Mouse (Mus musculus): ENCODE data around the gene Itga8. TPM values are rescaled to one million over a fixed set of nuclear protein-coding genes. Genes with fewer than 3 reads are reported as not detected.

Gene Itga8
- total and polyA plus RNA-seq, 3 experiments, result 3.5 to 10.6 (median 7.5) TPM

GRCm38 (mm10) chr2:12085492-12085891 lies 216.2 kb downstream of the Itga8 start:
- dilution Hi-C loops (cut with MboI; ENCODE audit: extremely low pct_ligation_motif_present, extremely low pct_unique_long_range_greater_than_20kb, low sequenced_read_pairs), result no loop called here
- no peak for DNase-seq (ENCODE audit: extremely low read depth)

GRCm38 (mm10) chr2:12084341-12084740 lies 217.4 kb downstream of the Itga8 start:
- in situ Hi-C loops (cut with MboI; ENCODE audit: low pct_ligation_motif_present, low pct_unique_long_range_greater_than_20kb, low sequenced_read_pairs), result no loop called here
- H3K79me2 ChIP-seq (replicated peaks; ENCODE audit: control insufficient read depth, extremely low read depth, insufficient read depth, poor library complexity, severe bottlenecking), result no peaks in the 10 kb centered on the region
- no peak overlapping the region for H3K4me2 ChIP-seq (ENCODE audit: insufficient read depth, low read depth, poor library complexity, severe bottlenecking)
- no peak for DNase-seq (ENCODE audit: extremely low read depth)
- H3K27me3 ChIP-seq (replicated peaks), result no peaks in the 10 kb centered on the region
- no peak overlapping the region for H3K9ac ChIP-seq (ENCODE audit: insufficient read depth, low read depth)
- dilution Hi-C loops (cut with MboI; ENCODE audit: extremely low pct_ligation_motif_present, extremely low pct_unique_long_range_greater_than_20kb, low sequenced_read_pairs), result no loop called here
- no peak for TF ChIP-seq E2F4 (IDR thresholded peaks at IDR 0.05; ENCODE audit: insufficient replicate concordance, low read depth, low read length)
- TF ChIP-seq NRF1 (IDR thresholded peaks at IDR 0.05; ENCODE audit: low read depth, low read length), result no peak
- no peak for TF ChIP-seq CHD2 (IDR thresholded peaks at IDR 0.05; ENCODE audit: low read length)
- TF ChIP-seq ELF1 (IDR thresholded peaks at IDR 0.05; ENCODE audit: low read depth, low read length), result no peak
- TF ChIP-seq GABPA (IDR thresholded peaks at IDR 0.05; ENCODE audit: insufficient replicate concordance, low read depth, low read length), result no peak
- no peak for TF ChIP-seq MXI1 (IDR thresholded peaks at IDR 0.05; ENCODE audit: low read depth, low read length)
- no peaks in the 10 kb centered on the region for H3K36me3 ChIP-seq (replicated peaks in 1 of 2; ENCODE audit: control insufficient read depth in 1 of 2, insufficient read depth in 1 of 2, low read length in 1 of 2)
- no peaks in the 10 kb centered on the region for H3K9me3 ChIP-seq (replicated peaks; ENCODE audit: low read length)
- no peak overlapping the region for H3K4me3 ChIP-seq (replicated peaks in 1 of 3; ENCODE audit: low read depth in 2 of 3, low read length in 2 of 3, poor library complexity in 1 of 3)
- peaks cover 0 to 6% of the 10 kb centered on the region in 2 experiments; a peak in 1 of 4 replicates for H3K4me1 ChIP-seq (ENCODE audit: control insufficient read depth in 1 of 2, insufficient read depth in 2 of 2)
- no peak overlapping the region for H3K27ac ChIP-seq (ENCODE audit: insufficient read depth, low read depth)

More at GRCm38 (mm10) chr2:12085492-12085891, 216.2 kb downstream of the Itga8 start:
- TF ChIP-seq POLR2AphosphoS2 (IDR thresholded peaks at IDR 0.05; ENCODE audit: low read depth, low read length), result no peak
- no peak for TF ChIP-seq USF2 (conservative IDR thresholded peaks at IDR 0.05; ENCODE audit: low read depth, low read length)
- no peak for TF ChIP-seq MAZ (IDR thresholded peaks at IDR 0.05; ENCODE audit: low read depth, low read length)
- TF ChIP-seq ZC3H11A (IDR thresholded peaks at IDR 0.05; ENCODE audit: low read depth, low read length), result no peak
- no peak for TF ChIP-seq POLR2A (IDR thresholded peaks at IDR 0.05; ENCODE audit: low read depth, low read length)
- no peak for TF ChIP-seq BHLHE40 (IDR thresholded peaks at IDR 0.05; ENCODE audit: low read depth, low read length)
- TF ChIP-seq USF1 (IDR thresholded peaks at IDR 0.05; ENCODE audit: low read depth, low read length), result no peak
- no peak for TF ChIP-seq MXI1 (IDR thresholded peaks at IDR 0.05; ENCODE audit: low read depth, low read length)
- no peak for TF ChIP-seq JUND (conservative IDR thresholded peaks at IDR 0.05; ENCODE audit: low read depth, low read length)
- no peak for TF ChIP-seq ELF1 (IDR thresholded peaks at IDR 0.05; ENCODE audit: low read depth, low read length)
- TF ChIP-seq TBP (conservative IDR thresholded peaks at IDR 0.05; ENCODE audit: low read depth, low read length), result no peak
- TF ChIP-seq JUN (IDR thresholded peaks at IDR 0.05; ENCODE audit: insufficient read depth, low read depth, low read length), result no peak
- TF ChIP-seq SMC3 (IDR thresholded peaks at IDR 0.05; ENCODE audit: low read depth, low read length), result no peak
- TF ChIP-seq PAX5 (IDR thresholded peaks at IDR 0.05; ENCODE audit: low read length), result no peak
- TF ChIP-seq IRF4 (IDR thresholded peaks at IDR 0.05; ENCODE audit: low read depth, low read length), result no peak
- no peak for TF ChIP-seq TCF12 (IDR thresholded peaks at IDR 0.05; ENCODE audit: low read depth, low read length)
- no peak for TF ChIP-seq RAD21 (IDR thresholded peaks at IDR 0.05; ENCODE audit: low read depth, low read length)
- no peaks in the 10 kb centered on the region for H3K79me2 ChIP-seq (replicated peaks; ENCODE audit: control insufficient read depth, extremely low read depth, insufficient read depth, poor library complexity, severe bottlenecking)
- peaks cover 2 to 6% of the 10 kb centered on the region in 2 experiments; a peak in 1 of 4 replicates for H3K4me1 ChIP-seq (ENCODE audit: control insufficient read depth in 1 of 2, insufficient read depth in 2 of 2)
- no peak overlapping the region for H3K9ac ChIP-seq (ENCODE audit: insufficient read depth, low read depth)
- no peaks in the 10 kb centered on the region for H3K27me3 ChIP-seq (replicated peaks)
- H3K9me3 ChIP-seq (replicated peaks; ENCODE audit: low read length), result no peaks in the 10 kb centered on the region
- H3K27ac ChIP-seq (ENCODE audit: insufficient read depth, low read depth), result no peak overlapping the region
- H3K4me3 ChIP-seq (replicated peaks in 1 of 3; ENCODE audit: low read depth in 2 of 3, low read length in 2 of 3, poor library complexity in 1 of 3), result no peak overlapping the region
- H3K4me2 ChIP-seq (ENCODE audit: insufficient read depth, low read depth, poor library complexity, severe bottlenecking), result no peak overlapping the region
- no peaks in the 10 kb centered on the region for H3K36me3 ChIP-seq (replicated peaks in 1 of 2; ENCODE audit: control insufficient read depth in 1 of 2, insufficient read depth in 1 of 2, low read length in 1 of 2)
- in situ Hi-C loops (cut with MboI; ENCODE audit: low pct_ligation_motif_present, low pct_unique_long_range_greater_than_20kb, low sequenced_read_pairs), result no loop called here

All from CH12.LX (cell line).